Mouse (Mus musculus): ENCODE data around the gene Plcb4.

Gene Plcb4

DNA sequence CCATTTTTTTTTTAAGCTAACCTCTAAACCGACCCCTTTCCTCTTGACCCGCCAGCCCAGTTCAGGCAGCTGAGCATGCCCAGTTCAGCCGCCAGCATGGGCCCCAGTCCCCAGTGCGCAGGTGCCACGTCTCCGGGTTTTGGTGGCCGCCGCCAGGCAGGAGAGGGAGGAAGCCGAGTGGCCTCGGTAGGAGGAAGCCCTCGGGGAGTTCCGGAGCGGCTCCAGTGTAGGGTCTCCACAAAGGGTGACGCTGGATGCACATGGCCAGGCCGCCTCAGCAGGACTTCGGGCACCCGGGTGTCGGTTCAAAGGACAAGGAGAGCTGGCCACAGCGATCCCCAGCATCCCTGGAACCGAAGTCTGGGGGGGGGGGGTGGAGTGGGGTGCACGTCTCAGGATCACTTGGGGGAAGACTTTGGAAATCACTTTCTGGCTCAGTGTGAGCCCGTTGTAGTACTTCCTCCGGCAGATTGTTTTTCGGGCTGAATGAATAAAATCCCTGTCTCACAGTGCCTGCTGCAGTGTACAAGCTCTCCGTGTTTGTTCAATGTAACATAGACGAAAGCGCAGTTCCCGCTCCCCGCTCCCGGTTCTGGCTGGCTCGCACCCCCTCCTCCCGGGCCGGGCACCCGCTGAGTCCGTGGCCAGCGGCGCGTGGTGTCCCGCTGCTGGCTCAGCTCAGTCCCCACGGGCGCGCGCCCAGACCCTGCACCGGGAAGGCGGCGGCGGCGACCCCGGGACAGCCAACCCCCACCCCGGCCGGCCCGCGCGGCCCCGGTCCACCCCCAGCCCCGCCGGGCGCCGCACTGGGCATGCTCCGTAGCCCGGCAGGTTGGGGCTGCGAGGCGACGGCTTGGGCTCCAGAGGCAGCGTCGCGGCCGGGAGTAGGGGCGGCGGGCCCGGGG is at the start of gene Plcb4:
Plcb4 (plus strand) TSS at position 526 of the 905 bp plus-strand sequence.
- DNase-seq (ENCODE audit: low spot score) = peak; percentile 87

DNA sequence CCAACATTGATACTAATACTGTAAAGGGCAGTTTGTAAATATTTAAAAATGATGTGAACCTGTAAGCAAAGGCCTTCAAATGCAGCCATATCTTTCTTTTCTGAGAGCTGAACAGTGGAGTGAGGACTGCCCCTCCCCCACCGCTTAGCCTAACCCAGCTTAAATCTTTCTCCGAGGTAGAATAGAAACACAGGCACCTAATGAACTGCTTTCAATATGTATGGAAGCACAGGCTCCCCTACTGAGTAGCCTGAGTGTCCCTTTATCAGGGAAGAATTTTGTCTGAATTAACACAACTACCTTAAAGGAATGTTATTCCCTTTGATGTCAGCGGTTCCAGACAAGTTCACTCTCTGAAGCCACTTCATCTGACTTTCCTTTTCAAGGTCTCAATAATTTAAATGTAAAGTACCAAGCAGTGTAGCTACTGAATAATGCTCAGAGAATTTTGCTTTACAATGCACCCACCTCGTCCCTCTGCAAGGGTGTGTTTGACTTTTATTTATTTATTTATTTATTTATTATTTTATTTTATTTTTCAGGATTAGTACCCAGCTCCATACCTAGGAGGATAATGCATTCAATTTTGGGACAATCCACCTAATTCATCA is 44.1 kb upstream of the Plcb4 start:
- no peak for DNase-seq (ENCODE audit: low spot score)

DNA sequence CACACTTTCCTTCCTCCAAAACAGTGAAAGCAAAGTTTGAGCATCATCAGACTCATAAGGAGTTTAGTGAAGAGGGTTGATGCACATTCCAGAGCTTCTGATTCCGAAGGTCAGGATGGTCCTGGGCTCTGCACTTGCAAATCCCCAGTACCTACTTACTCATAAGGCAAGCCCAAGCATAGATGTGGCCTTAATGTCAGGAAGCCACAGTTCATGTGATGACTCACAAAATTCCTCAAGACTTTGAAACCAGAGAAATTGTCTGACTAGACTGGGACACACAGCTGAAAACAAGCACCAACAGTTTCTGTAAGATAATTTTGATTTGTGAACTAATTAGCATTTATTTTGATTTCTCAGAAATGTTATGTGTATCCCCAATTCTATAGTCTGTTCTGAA is 42.7 kb upstream of the Plcb4 start:
- no peak for DNase-seq (ENCODE audit: low spot score)

DNA sequence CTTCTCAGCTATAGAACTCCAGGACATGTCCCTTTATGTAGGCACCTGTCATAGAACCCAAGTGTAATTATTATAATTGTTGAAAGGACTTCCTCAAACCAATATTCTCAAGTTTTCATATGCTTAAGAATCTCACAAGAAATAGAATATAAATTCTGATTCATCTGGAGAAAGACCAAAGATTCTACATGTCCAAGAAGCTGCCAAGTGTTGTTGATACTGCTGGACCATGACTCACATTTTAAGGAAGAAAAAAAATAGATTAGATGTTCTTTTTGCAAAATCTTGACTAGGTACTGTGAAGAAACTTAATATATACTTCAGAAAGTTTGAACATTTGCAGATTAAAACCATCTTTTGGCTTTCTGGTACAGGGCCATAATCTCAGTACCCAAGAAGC is 40.3 kb upstream of the Plcb4 start:
- no peak for DNase-seq (ENCODE audit: low spot score)

DNA sequence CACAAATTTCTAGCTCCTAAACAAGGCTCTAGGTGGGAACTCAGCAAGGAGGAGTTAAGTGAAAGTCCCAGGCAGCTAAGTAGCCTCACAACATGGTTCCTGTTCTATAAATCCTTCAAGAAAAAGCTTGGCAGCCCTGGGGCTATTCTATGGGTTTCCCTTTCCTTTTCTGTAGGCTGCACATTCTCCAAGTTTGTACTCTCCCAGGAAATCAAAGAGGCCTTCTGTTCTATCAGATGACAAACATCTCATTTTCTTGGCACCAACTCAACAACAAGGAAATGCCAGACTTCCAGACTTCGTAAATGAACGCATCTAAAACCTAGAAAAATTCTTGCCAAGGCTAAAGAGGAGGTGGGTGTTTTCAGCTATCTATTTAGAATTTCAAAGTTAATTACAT is 38.9 kb upstream of the Plcb4 start:
- peak; percentile 8 for DNase-seq (ENCODE audit: low spot score)

DNA sequence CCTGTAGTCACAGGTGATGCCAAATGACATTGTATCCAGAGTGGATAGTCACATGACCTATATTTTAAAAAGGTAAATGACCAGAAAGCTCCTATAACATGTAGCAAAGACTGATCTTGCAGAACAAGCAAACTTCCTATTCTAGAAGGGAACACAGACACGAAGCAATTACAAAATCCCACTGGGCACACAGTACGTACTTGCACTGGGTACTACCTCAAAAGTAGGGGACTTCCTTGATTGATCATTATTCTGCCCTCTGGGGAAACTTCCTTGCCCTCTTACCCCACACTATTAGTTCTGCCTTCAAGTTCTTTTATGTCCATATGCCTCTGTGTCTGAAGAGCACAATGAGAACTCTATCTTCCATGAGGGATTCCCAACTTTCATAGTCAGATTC is 31.0 kb upstream of the Plcb4 start:
- no peak for DNase-seq (ENCODE audit: low spot score)

DNA sequence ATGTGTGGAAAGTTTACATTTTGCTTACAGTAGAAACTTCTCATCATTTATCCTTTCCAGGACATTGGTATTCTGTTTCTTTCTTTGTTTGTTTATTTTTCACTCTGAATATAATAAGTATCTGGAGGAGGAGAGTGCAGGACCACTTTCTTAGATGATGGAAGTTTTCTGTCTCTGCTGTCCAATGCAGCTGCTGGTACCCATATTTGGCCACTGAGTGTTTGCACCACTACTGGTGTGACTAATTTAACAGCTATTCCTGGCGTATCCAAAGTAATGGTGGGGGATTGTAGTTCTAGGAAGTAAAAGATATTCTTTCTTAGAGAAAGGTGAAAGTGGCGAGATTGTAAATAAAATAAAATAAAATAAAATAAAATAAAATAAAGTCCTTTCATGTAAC is 21.6 kb upstream of the Plcb4 start:
- DNase-seq (ENCODE audit: low spot score) = no peak

DNA sequence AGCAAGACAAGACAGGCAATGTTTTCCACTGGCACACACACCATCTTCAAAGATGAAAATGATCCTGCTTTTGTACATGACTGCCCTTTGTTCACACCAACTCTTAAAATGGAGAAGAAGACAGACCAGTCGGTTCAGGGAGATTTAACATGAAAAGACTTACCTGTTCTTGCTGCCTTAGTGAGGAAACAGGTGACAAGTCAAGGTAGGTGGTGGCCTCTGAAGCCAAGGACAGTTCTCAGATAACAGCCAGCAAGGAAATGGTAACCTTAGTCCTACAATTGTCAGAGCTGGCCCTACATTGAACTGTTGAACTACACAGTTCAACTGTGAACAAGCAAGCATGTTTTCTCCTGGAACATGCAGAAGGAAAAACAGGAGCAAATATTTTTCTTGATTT is 17.8 kb upstream of the Plcb4 start:
- peak; percentile 16 for DNase-seq (ENCODE audit: low spot score)

DNA sequence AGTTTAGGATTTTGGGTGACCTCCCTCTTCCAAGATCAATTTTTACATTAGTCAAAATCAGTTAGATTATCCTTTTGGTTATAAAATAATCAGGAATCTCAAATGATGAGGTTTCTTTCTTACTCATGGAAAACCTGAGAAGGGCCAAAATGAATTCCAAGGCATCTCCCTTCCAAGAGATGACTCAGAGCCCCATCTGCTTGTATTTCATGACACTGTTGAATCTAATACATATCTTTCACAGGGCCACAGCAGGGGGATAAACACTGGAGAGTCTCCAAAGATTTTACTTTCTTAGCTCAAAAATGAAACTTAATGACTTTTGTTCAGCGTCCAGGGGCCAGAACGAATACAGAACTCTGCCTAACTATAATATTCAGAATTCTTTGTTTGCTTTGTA is 17.2 kb upstream of the Plcb4 start:
- peak; percentile 27 for DNase-seq (ENCODE audit: low spot score)

DNA sequence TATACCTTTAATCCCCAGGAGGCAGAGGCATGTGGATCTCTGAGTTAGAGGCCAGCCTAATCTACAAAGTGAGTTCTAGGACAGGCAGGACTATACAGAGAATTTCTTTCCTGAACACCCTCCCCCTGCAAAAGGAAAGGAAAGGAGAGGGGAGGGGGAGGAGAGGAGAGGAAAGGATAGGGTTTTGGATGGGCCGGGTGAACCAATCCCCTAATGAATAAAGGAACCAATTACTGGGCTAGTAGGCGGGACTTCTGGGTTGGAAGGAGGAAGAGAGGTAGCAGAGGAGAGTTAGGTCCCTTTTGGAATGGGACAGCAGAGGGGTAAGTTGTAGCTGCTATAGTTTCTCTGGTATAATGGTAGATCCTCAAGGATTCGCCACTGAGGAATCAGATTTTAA is 12.6 kb upstream of the Plcb4 start:
- no peak for DNase-seq (ENCODE audit: low spot score)

DNA sequence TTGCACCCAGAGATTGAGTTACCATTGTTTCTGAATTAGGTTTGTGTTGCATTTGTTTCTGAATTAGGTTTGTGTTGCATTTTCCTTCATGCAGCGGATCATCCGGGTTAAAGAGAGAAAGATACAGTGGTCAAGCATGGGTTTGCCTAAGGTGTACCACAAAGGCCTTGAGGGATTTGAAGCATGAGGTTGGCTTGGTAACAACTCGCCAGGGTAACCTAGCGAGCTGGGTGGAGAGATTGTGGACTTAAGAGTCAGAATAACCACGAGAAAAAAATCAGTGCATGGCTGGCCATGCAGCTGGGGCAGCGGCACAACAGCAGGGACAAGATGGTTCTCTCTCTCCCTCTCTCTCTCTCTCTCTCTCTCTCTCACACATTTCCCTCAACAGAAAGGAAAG is 12.2 kb upstream of the Plcb4 start:
- DNase-seq (ENCODE audit: low spot score) = no peak

DNA sequence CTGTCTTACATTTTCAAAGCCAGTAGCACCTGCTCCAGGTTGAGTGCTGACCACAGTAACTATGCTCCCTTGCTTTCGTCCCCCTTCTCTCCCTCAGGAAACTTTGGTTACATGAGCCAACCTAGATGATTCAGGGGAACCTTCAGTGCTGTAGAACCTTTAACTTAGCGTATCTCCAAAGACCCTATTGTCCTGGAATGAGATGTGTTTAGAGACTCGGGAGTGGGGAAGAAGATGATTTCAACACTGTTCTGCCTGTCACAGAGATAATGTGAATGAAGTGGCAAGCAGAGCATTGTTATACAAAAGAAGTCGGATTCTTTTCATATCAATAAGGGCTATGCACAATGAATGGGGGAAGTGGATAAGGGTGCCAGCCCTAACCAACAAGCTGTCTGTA is 10.8 kb upstream of the Plcb4 start:
- DNase-seq (ENCODE audit: low spot score) = no peak

DNA sequence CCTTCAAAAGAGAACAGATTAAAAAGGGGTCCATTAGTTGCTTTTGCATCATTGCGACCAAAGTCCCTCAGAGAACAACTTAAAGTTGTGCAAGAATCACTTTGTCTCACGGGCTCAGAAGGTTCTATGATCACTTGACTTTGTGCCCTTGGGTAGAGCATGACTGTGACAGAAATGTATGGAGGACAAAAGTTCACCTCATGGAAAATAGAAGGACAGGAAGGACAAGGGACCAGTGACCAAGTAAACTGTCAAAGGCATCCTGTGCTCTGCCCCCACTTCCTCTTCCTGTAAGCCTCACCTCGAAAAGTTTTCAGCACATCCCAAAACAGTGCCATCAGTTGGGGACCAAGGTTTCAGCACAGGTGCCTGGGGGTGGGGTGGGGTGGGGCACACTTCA is 7.9 kb upstream of the Plcb4 start:
- no peak for DNase-seq (ENCODE audit: low spot score)

DNA sequence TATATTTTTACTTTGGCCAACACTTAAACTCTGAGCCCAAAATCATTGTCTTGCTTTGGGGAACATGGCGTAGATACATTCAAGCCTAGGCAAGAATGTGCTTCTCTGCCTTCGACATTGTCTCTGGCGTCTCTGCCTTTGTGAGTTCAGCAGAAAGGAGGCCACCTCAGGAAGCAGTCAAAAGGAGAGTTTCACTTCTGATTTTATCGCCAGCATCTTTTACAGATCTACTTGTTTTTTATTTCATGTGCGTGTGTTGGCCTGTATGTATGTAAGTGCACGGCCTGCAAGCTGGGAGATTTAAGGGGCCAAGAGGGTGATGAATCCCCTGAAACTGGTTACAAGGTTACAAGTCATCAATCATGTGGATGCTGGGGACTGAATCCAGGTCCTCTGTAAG is 6.8 kb upstream of the Plcb4 start:
- no peak for DNase-seq (ENCODE audit: low spot score)

DNA sequence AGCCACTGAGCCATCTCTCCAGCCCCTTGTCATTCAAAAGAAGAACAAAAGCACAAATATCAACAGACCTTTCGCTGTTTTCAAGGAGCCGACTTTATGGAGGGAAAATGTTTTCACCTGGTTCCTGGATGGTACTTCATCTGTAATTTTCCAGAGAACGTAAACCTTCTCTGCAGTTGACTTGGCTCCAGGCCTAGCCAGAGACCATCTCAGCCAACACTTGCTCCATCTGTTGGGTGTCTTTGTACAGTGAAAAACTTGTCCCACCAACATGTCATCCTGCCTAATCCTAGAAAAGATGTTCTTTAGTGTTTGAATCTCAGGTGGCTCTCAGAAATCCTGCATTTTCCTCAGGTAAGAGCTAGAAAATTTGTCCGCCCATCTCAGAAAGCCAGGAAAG is 6.4 kb upstream of the Plcb4 start:
- DNase-seq (ENCODE audit: low spot score) = no peak

DNA sequence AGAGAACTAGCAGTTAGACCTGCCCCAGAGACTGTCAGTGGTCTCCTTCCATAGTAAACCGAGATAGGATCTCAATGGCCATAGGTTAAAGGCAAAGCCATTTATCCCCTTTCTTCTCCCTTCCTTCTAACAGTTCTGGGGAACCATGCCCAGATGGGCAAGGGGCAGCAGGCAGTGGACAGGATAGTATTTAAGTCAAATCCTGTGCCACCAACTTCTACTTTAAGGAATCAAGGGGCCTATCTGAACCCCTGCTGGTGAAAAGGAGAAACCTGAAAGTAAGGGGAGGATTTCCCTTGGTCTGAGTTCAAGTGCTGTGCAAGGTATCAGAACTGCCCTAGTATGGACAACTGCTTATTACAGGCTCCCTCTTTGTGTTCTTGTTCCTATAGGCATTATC is 2.9 kb upstream of the Plcb4 start:
- DNase-seq (ENCODE audit: low spot score) = no peak

DNA sequence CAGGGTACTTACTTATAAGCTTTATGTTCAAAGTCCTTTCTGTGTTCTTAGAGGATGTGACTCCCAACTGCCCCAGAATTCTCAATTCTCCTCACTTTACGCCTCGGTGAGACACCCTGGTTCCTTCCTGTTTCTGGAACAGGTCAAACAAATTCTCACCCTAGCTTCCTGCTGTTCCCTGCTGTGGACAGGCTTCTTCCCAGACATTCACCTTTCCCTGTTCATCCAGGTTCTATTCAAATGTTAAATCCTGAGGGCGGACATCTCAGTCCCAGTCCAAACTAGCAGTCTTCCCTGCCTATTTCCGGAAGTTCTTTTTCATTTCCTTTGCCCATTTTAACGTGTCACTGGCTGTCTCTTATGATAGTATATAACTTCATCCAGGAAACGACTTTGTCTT is 2.2 kb upstream of the Plcb4 start:
- no peak for DNase-seq (ENCODE audit: low spot score)

DNA sequence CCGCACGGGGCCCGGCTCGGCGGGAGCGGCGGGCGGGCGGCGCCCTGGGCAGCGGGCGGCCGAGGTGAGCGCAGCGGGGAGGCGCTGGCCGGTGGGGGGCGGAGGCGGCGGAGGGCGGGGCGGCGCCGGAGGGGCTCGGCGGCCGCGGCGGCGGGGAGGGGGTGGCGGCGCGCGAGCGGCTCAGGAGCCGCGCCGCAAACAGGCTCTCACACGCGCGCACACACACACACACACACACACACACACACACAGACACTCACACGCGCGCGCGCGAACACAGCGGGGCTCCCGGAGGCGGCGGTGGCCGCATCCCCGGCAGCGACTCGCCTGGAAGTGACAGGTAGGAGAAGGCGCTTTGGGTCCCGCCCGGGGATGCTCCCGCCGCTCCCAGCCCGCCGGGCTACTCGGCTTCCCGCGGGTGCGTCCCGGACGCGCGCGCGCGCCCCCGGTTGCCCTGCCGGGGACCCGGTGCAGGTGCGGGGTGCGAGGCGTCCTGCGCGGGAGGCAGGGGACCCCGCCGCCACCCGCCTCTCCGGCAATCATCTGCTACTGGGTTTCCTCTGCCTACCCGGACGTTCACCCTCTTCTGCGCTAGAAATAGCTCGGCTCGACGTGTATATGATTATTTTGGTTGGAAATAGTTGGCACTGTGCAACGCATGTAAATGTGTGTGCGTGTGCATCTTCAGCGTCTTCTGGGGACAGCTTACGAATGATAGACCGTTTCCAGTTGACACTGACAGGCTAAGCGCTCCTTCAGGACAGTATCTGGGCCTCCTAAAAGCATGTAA is 775 bp downstream of the Plcb4 start:
- peak; percentile 66 for DNase-seq (ENCODE audit: low spot score)

DNA sequence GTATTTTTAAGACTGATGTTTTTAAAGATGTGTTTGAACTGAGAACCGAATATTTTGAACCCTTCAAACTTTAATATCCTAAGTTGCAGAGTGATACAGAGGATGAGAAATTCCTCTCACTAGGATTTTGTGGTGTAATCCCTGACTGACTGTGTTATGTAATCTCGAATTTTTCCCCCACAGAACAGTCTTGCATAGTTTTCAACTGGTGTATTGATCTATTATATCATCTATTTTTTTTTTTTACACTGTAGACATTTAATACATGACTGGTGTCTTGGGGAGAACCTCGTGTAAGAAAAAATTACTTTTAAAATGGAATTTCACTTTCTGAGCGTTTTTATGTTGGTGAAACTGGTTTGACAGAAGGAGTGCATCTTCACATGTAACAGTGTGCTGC is 2.0 kb downstream of the Plcb4 start:
- no peak for DNase-seq (ENCODE audit: low spot score)

DNA sequence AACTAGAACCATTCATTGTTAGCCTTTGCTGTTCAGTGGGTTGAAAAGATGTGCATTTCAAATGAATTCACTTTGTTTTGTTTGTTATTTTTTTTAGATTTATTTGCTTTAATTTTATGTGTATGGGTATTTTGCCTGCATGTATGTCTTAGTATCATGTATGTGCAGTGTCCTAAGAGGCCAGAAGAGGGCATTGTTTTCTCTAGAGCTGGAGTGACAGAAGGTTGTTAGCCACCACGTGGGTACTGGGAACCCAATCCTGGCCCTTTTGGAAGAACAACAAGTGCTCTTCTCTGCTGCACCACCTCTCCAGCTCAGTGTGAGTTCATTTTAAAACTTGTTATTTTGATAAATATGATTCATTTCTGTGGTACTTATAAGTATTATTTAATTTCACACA is 5.0 kb downstream of the Plcb4 start:
- no peak for DNase-seq (ENCODE audit: low spot score)

DNA sequence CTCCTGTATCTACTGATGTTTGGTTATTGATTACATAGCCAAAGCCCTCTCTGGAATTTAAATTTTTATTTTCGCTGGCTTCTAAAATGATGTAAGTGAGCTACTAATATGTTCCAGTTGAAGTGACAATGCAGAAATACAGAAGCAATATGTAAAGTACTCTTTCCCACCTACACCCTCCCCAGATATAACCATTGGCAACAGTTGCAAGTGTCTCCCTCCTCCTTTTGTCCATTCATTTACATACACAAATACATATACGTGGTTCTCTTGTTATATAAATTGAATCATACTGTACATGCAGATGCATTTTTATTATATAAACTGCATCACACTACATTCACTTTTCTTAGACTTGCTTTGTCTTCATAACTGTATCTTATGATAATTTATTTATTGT is 8.7 kb downstream of the Plcb4 start:
- DNase-seq (ENCODE audit: low spot score) = no peak

DNA sequence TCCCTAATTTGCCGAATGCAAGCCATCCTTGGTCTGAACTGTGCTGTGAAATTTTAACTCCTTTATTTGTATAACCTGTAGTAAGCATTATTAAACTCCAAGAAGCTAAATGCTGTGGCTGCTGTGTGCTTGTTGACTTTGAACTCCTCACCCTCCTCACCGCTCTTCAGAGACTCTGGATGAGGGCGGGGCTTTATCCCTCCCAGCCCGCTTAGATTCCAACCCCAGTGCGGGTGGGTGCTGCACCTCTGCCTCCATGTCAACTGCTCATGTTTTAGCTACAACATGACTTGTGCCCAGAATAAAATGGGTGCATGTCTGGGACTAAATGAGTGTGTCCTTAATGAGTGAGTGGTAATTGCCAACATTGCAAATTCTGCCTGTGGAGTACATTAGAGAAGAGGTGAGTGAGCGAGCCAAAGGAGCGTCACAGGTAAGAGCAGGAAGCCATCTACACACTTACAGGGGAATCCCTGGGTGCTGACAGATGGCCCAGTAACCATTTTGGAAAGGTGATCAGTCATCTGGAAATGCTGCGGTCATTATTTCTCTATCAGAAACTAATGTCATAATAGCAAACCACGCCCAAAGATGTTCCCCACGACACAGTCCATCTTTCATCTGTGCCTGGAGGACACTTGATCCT is 13.8 kb downstream of the Plcb4 start:
- DNase-seq (ENCODE audit: low spot score) = no peak

DNA sequence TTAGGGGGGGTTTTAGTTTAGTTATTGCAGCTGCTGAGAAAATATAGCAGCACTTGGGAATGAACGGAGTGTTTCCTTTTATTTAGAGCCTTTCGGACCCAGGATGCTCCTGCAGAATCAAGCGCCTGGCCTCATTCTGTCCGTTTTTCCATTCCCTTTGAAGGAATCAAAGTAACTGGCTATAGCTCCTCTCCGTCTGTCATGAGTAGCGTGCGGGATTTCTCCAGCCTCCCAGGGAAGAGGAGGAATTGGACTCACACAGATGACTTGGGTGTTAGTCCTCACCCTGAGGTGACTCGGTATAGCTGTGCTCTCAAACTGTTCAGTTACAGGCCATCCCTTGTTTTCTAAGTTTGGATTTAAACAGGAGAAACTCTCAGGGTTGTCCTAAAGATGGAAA is 14.8 kb downstream of the Plcb4 start:
- no peak for DNase-seq (ENCODE audit: low spot score)
